Mouse (Mus musculus) intestine, embryonic 16.5 days (tissue): ENCODE data around the gene Ascl3. TPM values are rescaled to one million over a fixed set of nuclear protein-coding genes. Genes with fewer than 3 reads are reported as not detected.

Experiments used
- ATAC-seq: fragments of 200-750 bp; cut with Nextera tagmentation; 2 replicates; pipeline ENCODE4 v1.8.0; 2017; ENCODE audit warnings: moderate TSS enrichment, moderate library complexity
- H3K27ac ChIP-seq: fragments of 300-500 bp; sonication (generic); 2 replicates; pipeline ENCODE4 v1.5.1; 2014; ENCODE audit warnings: mild to moderate bottlenecking, low read length
- H3K27me3 ChIP-seq: fragments of 300-500 bp; sonication (generic); replicated peaks from 2 replicates; pipeline ENCODE4 v1.6.1; 2014; ENCODE audit warnings: low read length, control low read depth, mixed read lengths; ENCODE audit not compliant: control insufficient read depth, insufficient read depth
- H3K36me3 ChIP-seq: fragments of 300-500 bp; sonication (generic); 2 replicates; pipeline ENCODE4 v1.6.1; 2014; ENCODE audit warnings: low read length, control low read depth; ENCODE audit not compliant: control insufficient read depth, insufficient read depth
- H3K4me1 ChIP-seq: fragments of 300-500 bp; sonication (generic); 2 replicates; pipeline ENCODE4 v1.6.1; 2014; ENCODE audit warnings: low read length, control low read depth, mixed read lengths; ENCODE audit not compliant: control insufficient read depth, insufficient read depth
- H3K4me2 ChIP-seq: fragments of 300-500 bp; sonication (generic); 2 replicates; pipeline ENCODE4 v1.6.1; 2014; ENCODE audit warnings: low read depth, low read length, control low read depth
- H3K4me3 ChIP-seq: fragments of 300-500 bp; sonication (generic); 2 replicates; pipeline ENCODE4 v1.5.1; 2014; ENCODE audit warnings: mild to moderate bottlenecking, low read length
- H3K9ac ChIP-seq: fragments of 300-500 bp; sonication (generic); 2 replicates; pipeline ENCODE4 v1.6.1; 2014; ENCODE audit warnings: low read depth, low read length
- H3K9me3 ChIP-seq: fragments of 300-500 bp; sonication (generic); 2 replicates; pipeline ENCODE4 v1.6.1; 2016; ENCODE audit warnings: low read length, control low read depth; ENCODE audit not compliant: control insufficient read depth
- WGBS: fragments of 180-500 bp; shearing (Covaris S2); extraction: QIAGEN DNeasy Blood & Tissue Kit; methylation state at CpG from one replicate; pipeline ENCODE4 v1.1.7; 2014; 5-methylcytosine and 5-hydroxymethylcytosine counted together
- polyA plus RNA-seq: library from polyadenylated mRNA; unstranded; fragments of >200 nt; fragmentation: Nextera tagmentation; extraction: Ambion mirVana; gene quantifications from 2 replicates; pipeline ENCODE4 v1.2.1, GENCODE M21; 2015

The Ascl3 gene
- polyA plus RNA-seq, 1 experiment from 2014 or later: 0.33 TPM

GRCm38 (mm10) chr7:109702721-109703120 is 28.8 kb downstream of the Ascl3 start:
- Histone ChIP-seq H3K9ac (no peak overlapping the region), H3K36me3 (no peaks in the 10 kb centered on the region), H3K9me3 (no peaks in the 10 kb centered on the region), H3K27ac (no peak overlapping the region), H3K27me3 (no peaks in the 10 kb centered on the region), H3K4me1 (0 out of 2 replicates have a peak, but pooled peaks cover 9% of the 10 kb centered on the region), H3K4me2 (no peak overlapping the region), H3K4me3 (no peak overlapping the region; the same call in 1 of the 2 replicates)
- WGBS: 49% methylated on average over 4 of the region's 4 CpGs
- ATAC-seq: no peak; the same call in 1 of the 2 replicates

- Histone ChIP-seq H3K9ac (no peak overlapping the region), H3K4me2 (no peak overlapping the region), H3K27ac (no peak overlapping the region), H3K4me1 (0 out of 2 replicates have a peak, but pooled peaks cover 7% of the 10 kb centered on the region), H3K27me3 (no peaks in the 10 kb centered on the region), H3K4me3 (no peak overlapping the region), H3K36me3 (no peaks in the 10 kb centered on the region), H3K9me3 (no peaks in the 10 kb centered on the region)
- ATAC-seq: no peak
Measured at GRCm38 (mm10) chr7:109700213-109700612, 31.3 kb downstream of the Ascl3 start.

GRCm38 (mm10) chr7:109695339-109695726 is 36.2 kb downstream of the Ascl3 start:
- Histone ChIP-seq H3K27me3 (no peaks in the 10 kb centered on the region), H3K4me3 (no peak overlapping the region), H3K9me3 (no peaks in the 10 kb centered on the region), H3K4me1 (no peaks in the 10 kb centered on the region), H3K4me2 (no peak overlapping the region), H3K9ac (no peak overlapping the region), H3K27ac (no peak overlapping the region), H3K36me3 (no peaks in the 10 kb centered on the region)
- WGBS: 91% methylated on average over 10 of the region's 10 CpGs
- ATAC-seq: no peak

GRCm38 (mm10) chr7:109694576-109695338 is 36.8 kb downstream of the Ascl3 start:
- H3K4me2 ChIP-seq: no peak overlapping the region
- no peak overlapping the region for H3K9ac ChIP-seq
- no peak overlapping the region for H3K27ac ChIP-seq
- no peaks in the 10 kb centered on the region for H3K9me3 ChIP-seq
- 86% methylated on average over 13 of the region's 13 CpGs for WGBS
- no peak for ATAC-seq
- H3K27me3 ChIP-seq: no peaks in the 10 kb centered on the region
- H3K36me3 ChIP-seq: no peaks in the 10 kb centered on the region
- H3K4me1 ChIP-seq: no peaks in the 10 kb centered on the region
- H3K4me3 ChIP-seq: no peak overlapping the region

GRCm38 (mm10) chr7:109690961-109691360 is 40.6 kb downstream of the Ascl3 start:
- ATAC-seq: no peak
- H3K36me3 ChIP-seq: no peaks in the 10 kb centered on the region
- H3K27ac ChIP-seq: peak overlapping the region; percentile 46
- no peak overlapping the region for H3K4me3 ChIP-seq
- no peaks in the 10 kb centered on the region for H3K27me3 ChIP-seq
- no peaks in the 10 kb centered on the region for H3K9me3 ChIP-seq
- peaks cover 5% of the 10 kb centered on the region; the same call in 1 of the 2 replicates for H3K4me1 ChIP-seq
- WGBS: 59% methylated on average over 5 of the region's 5 CpGs
- H3K9ac ChIP-seq: no peak overlapping the region
- no peak overlapping the region for H3K4me2 ChIP-seq

- Histone ChIP-seq H3K36me3 (no peaks in the 10 kb centered on the region), H3K9me3 (no peaks in the 10 kb centered on the region), H3K9ac (no peak overlapping the region), H3K4me1 (peaks cover 5% of the 10 kb centered on the region; the same call in 1 of the 2 replicates), H3K4me3 (no peak overlapping the region), H3K27ac (no peak overlapping the region), H3K4me2 (no peak overlapping the region), H3K27me3 (no peaks in the 10 kb centered on the region)
- no peak for ATAC-seq
- 88% methylated on average over 3 of the region's 3 CpGs for WGBS
Measured at GRCm38 (mm10) chr7:109690101-109690500, 41.4 kb downstream of the Ascl3 start.

GRCm38 (mm10) chr7:109686585-109687128 is 44.9 kb downstream of the Ascl3 start:
- H3K36me3 ChIP-seq: no peaks in the 10 kb centered on the region
- ATAC-seq: no peak
- no peaks in the 10 kb centered on the region for H3K27me3 ChIP-seq
- no peak overlapping the region for H3K4me2 ChIP-seq
- H3K27ac ChIP-seq: no peak overlapping the region
- no peak overlapping the region for H3K9ac ChIP-seq
- H3K4me3 ChIP-seq: no peak overlapping the region
- no peaks in the 10 kb centered on the region for H3K9me3 ChIP-seq
- H3K4me1 ChIP-seq: peaks cover 5% of the 10 kb centered on the region; the same call in 1 of the 2 replicates
- 49% methylated on average over 9 of the region's 9 CpGs for WGBS

GRCm38 (mm10) chr7:109680879-109681278 is 50.6 kb downstream of the Ascl3 start:
- no peaks in the 10 kb centered on the region for H3K9me3 ChIP-seq
- H3K36me3 ChIP-seq: no peaks in the 10 kb centered on the region
- H3K4me3 ChIP-seq: no peak overlapping the region
- no peak overlapping the region for H3K4me2 ChIP-seq
- no peaks in the 10 kb centered on the region; the same call in 1 of the 2 replicates for H3K4me1 ChIP-seq
- ATAC-seq: no peak
- H3K27ac ChIP-seq: no peak overlapping the region
- H3K9ac ChIP-seq: no peak overlapping the region
- H3K27me3 ChIP-seq: no peaks in the 10 kb centered on the region
- WGBS: 95% methylated on average over 1 of the region's 1 CpGs

GRCm38 (mm10) chr7:109680284-109680683 is 51.2 kb downstream of the Ascl3 start:
- Histone ChIP-seq H3K4me3 (no peak overlapping the region), H3K4me1 (no peaks in the 10 kb centered on the region; the same call in 1 of the 2 replicates), H3K36me3 (no peaks in the 10 kb centered on the region), H3K27ac (no peak overlapping the region), H3K9me3 (no peaks in the 10 kb centered on the region), H3K9ac (no peak overlapping the region), H3K27me3 (no peaks in the 10 kb centered on the region), H3K4me2 (no peak overlapping the region)
- ATAC-seq: no peak
- WGBS: 91% methylated on average over 2 of the region's 2 CpGs
